Mouse (Mus musculus) lung, postnatal 10 days (tissue): Measurements from ENCODE around the gene Dpp4.
A peak's percentile ranks its signal among the peaks of the same experiment; 100 is the strongest.

Source experiments
- DNase-seq: peaks from one replicate; pipeline ENCODE4 v3.0.0; 2021

The Dpp4 gene

GRCm38 (mm10) chr2:62408216-62408615 is 3.8 kb downstream of the Dpp4 start:
- no peak for DNase-seq

- no peak for DNase-seq
These were observed 8.4 kb downstream of the Dpp4 start for GRCm38 (mm10) chr2:62403556-62404135.

- DNase-seq, result no peak
These were observed 11.0 kb downstream of the Dpp4 start for GRCm38 (mm10) chr2:62401011-62401410.

- no peak for DNase-seq
These were observed 12.2 kb downstream of the Dpp4 start for GRCm38 (mm10) chr2:62399832-62400231.

GRCm38 (mm10) chr2:62399361-62399760 is 12.7 kb downstream of the Dpp4 start:
- DNase-seq, result no peak

GRCm38 (mm10) chr2:62398115-62398875 is 13.7 kb downstream of the Dpp4 start:
- no peak for DNase-seq

GRCm38 (mm10) chr2:62397661-62398060 is 14.4 kb downstream of the Dpp4 start:
- DNase-seq, result no peak

GRCm38 (mm10) chr2:62396799-62397198 is 15.2 kb downstream of the Dpp4 start:
- no peak for DNase-seq

- no peak for DNase-seq
These were observed 17.2 kb downstream of the Dpp4 start for GRCm38 (mm10) chr2:62394800-62395199.

GRCm38 (mm10) chr2:62392098-62392497 is 19.9 kb downstream of the Dpp4 start:
- DNase-seq, result no peak

- DNase-seq, result no peak
These were observed 21.0 kb downstream of the Dpp4 start for GRCm38 (mm10) chr2:62390961-62391461.

- DNase-seq, result no peak
These were observed 21.7 kb downstream of the Dpp4 start for GRCm38 (mm10) chr2:62390305-62390704.

- no peak for DNase-seq
These were observed 23.2 kb downstream of the Dpp4 start for GRCm38 (mm10) chr2:62388841-62389240.

GRCm38 (mm10) chr2:62383196-62383595 is 28.8 kb downstream of the Dpp4 start:
- DNase-seq, result peak; percentile 57

GRCm38 (mm10) chr2:62382440-62382839 is 29.6 kb downstream of the Dpp4 start:
- peak; percentile 18 for DNase-seq

GRCm38 (mm10) chr2:62381756-62382155 is 30.3 kb downstream of the Dpp4 start:
- DNase-seq, result no peak

- DNase-seq, result no peak
These were observed 38.3 kb downstream of the Dpp4 start for GRCm38 (mm10) chr2:62373692-62374091.

GRCm38 (mm10) chr2:62370048-62370447 is 42.0 kb downstream of the Dpp4 start:
- no peak for DNase-seq

- DNase-seq, result no peak
These were observed 43.5 kb downstream of the Dpp4 start for GRCm38 (mm10) chr2:62368349-62369053.

- no peak for DNase-seq
These were observed 48.4 kb downstream of the Dpp4 start for GRCm38 (mm10) chr2:62363606-62364005.

- no peak for DNase-seq
These were observed 49.8 kb downstream of the Dpp4 start for GRCm38 (mm10) chr2:62362211-62362610.

GRCm38 (mm10) chr2:62361514-62361913 is 50.5 kb downstream of the Dpp4 start:
- no peak for DNase-seq

- DNase-seq, result no peak
These were observed 51.2 kb downstream of the Dpp4 start for GRCm38 (mm10) chr2:62360872-62361271.

GRCm38 (mm10) chr2:62357259-62357658 is 54.8 kb downstream of the Dpp4 start:
- no peak for DNase-seq
